Mouse (Mus musculus) midbrain, postnatal 0 days (tissue): ENCODE measurements around the gene Maml3. TPM values are rescaled to one million over a fixed set of nuclear protein-coding genes. Genes with fewer than 3 reads are reported as not detected.

ENCODE experiments used
- ATAC-seq: fragments of 200-750 bp; cut with Nextera tagmentation; 2 replicates; pipeline ENCODE4 v1.8.0; 2017; ENCODE audit warnings: moderate number of reproducible peaks, mild to moderate bottlenecking, moderate TSS enrichment, moderate library complexity; ENCODE audit not compliant: low FRiP score
- DNase-seq: peaks from one replicate; pipeline ENCODE4 v3.0.0-alpha.2; 2015; ENCODE audit warnings: low spot score
- H3K27ac ChIP-seq: fragments of 300-500 bp; sonication (generic); 2 replicates; pipeline ENCODE4 v1.5.1; 2014; ENCODE audit warnings: low read depth, mild to moderate bottlenecking, low read length, mixed read lengths
- H3K27me3 ChIP-seq: fragments of 300-500 bp; sonication (generic); 2 replicates; pipeline ENCODE4 v1.6.1; 2014; ENCODE audit warnings: low read length, control low read depth, mixed read lengths; ENCODE audit not compliant: insufficient read depth
- H3K36me3 ChIP-seq: fragments of 300-500 bp; sonication (generic); 2 replicates; pipeline ENCODE4 v1.6.1; 2014; ENCODE audit warnings: low read length, control low read depth, mixed read lengths; ENCODE audit not compliant: insufficient read depth
- H3K4me1 ChIP-seq: fragments of 300-500 bp; sonication (generic); 2 replicates; pipeline ENCODE4 v1.6.1; 2014; ENCODE audit warnings: mild to moderate bottlenecking, control low read depth, antibody characterized with exemption, low read length, mixed read lengths; ENCODE audit not compliant: insufficient read depth
- H3K4me2 ChIP-seq: fragments of 300-500 bp; sonication (generic); 2 replicates; pipeline ENCODE4 v1.6.1; 2014; ENCODE audit warnings: low read depth, mild to moderate bottlenecking, low read length, mixed read lengths; ENCODE audit not compliant: poor library complexity, severe bottlenecking
- H3K4me3 ChIP-seq: fragments of 300-500 bp; sonication (generic); 2 replicates; pipeline ENCODE4 v1.5.1; 2014; ENCODE audit warnings: low read depth, mild to moderate bottlenecking, low read length, moderate library complexity
- H3K9ac ChIP-seq: fragments of 300-500 bp; sonication (generic); replicated peaks from 2 replicates; pipeline ENCODE4 v1.6.1; 2014; ENCODE audit warnings: mild to moderate bottlenecking, low read length, moderate library complexity, mixed read lengths; ENCODE audit not compliant: poor library complexity, severe bottlenecking
- H3K9me3 ChIP-seq: fragments of 300-500 bp; sonication (generic); 2 replicates; pipeline ENCODE4 v1.6.1; 2016; ENCODE audit warnings: low read length, control low read depth
- CTCF ChIP-seq: IDR thresholded peaks from 2 replicates; pipeline ENCODE4 v1.5.1; 2016; ENCODE audit warnings: antibody characterized with exemption, mild to moderate bottlenecking
- WGBS: fragments of 180-500 bp; shearing (Covaris S2); extraction: QIAGEN DNeasy Blood & Tissue Kit; methylation state at CpG from one replicate; pipeline ENCODE4 v1.1.7; 2014; 5-methylcytosine and 5-hydroxymethylcytosine counted together
- polyA plus RNA-seq: library from polyadenylated mRNA; unstranded; fragments of >200 nt; fragmentation: Nextera tagmentation; extraction: Ambion mirVana; gene quantifications from 2 replicates; pipeline ENCODE4 v1.2.1, GENCODE M21; 2015
- total RNA-seq: library from RNA; depleted of rRNA; stranded (reverse); fragments of >200 nt; gene quantifications from 2 replicates; pipeline ENCODE4 v1.2.3, GENCODE M21; 2014

Gene Maml3
- total and polyA plus RNA-seq, 2 experiments from 2014 or later, result 3.9 to 20.2 TPM

GRCm38 (mm10) chr3:51647356-51647755 lies 457.5 kb downstream of the Maml3 start:
- Histone ChIP-seq H3K27ac (no peak overlapping the region), H3K4me1 (no peaks in the 10 kb centered on the region), H3K9ac (no peak overlapping the region), H3K27me3 (no peaks in the 10 kb centered on the region), H3K4me2 (no peak overlapping the region), H3K4me3 (no peak overlapping the region), H3K36me3 (no peaks in the 10 kb centered on the region), H3K9me3 (no peaks in the 10 kb centered on the region)
- no peak for ATAC-seq
- no peak for TF ChIP-seq CTCF
- DNase-seq, result no peak
- 88% methylated on average over 4 of the region's 4 CpGs for WGBS

- Histone ChIP-seq H3K36me3 (no peaks in the 10 kb centered on the region), H3K4me1 (no peaks in the 10 kb centered on the region), H3K27ac (no peak overlapping the region), H3K4me3 (no peak overlapping the region), H3K4me2 (no peak overlapping the region), H3K9me3 (no peaks in the 10 kb centered on the region), H3K9ac (no peak overlapping the region), H3K27me3 (no peaks in the 10 kb centered on the region)
- no peak for TF ChIP-seq CTCF
- WGBS, result 81% methylated on average over 10 of the region's 10 CpGs
- DNase-seq (no peak), ATAC-seq (no peak)
Observed at GRCm38 (mm10) chr3:51646301-51646700, 458.6 kb downstream of the Maml3 start.

- ATAC-seq (no peak), DNase-seq (no peak)
- Histone ChIP-seq H3K36me3 (no peaks in the 10 kb centered on the region), H3K4me2 (no peak overlapping the region), H3K4me1 (no peaks in the 10 kb centered on the region), H3K27me3 (no peaks in the 10 kb centered on the region), H3K9me3 (no peaks in the 10 kb centered on the region), H3K9ac (no peak overlapping the region), H3K27ac (no peak overlapping the region), H3K4me3 (no peak overlapping the region)
- 91% methylated on average over 6 of the region's 6 CpGs for WGBS
- no peak for TF ChIP-seq CTCF
Observed at GRCm38 (mm10) chr3:51645484-51645883, 459.4 kb downstream of the Maml3 start.

- Histone ChIP-seq H3K27ac (no peak overlapping the region), H3K27me3 (no peaks in the 10 kb centered on the region), H3K36me3 (no peaks in the 10 kb centered on the region), H3K4me1 (no peaks in the 10 kb centered on the region), H3K4me3 (no peak overlapping the region), H3K9ac (no peak overlapping the region), H3K9me3 (no peaks in the 10 kb centered on the region), H3K4me2 (no peak overlapping the region)
- no peak for ATAC-seq
- TF ChIP-seq CTCF, result no peak
- 94% methylated on average over 6 of the region's 6 CpGs for WGBS
- no peak for DNase-seq
Observed at GRCm38 (mm10) chr3:51638260-51638659, 466.6 kb downstream of the Maml3 start.

GRCm38 (mm10) chr3:51637326-51637725 lies 467.6 kb downstream of the Maml3 start:
- Histone ChIP-seq H3K4me3 (no peak overlapping the region), H3K4me1 (no peaks in the 10 kb centered on the region), H3K36me3 (no peaks in the 10 kb centered on the region), H3K9ac (no peak overlapping the region), H3K27me3 (no peaks in the 10 kb centered on the region), H3K27ac (no peak overlapping the region), H3K9me3 (no peaks in the 10 kb centered on the region), H3K4me2 (no peak overlapping the region)
- ATAC-seq (no peak), DNase-seq (no peak)
- TF ChIP-seq CTCF, result no peak
- WGBS, result 93% methylated on average over 6 of the region's 6 CpGs

- H3K27me3 ChIP-seq, result no peaks in the 10 kb centered on the region
- no peaks in the 10 kb centered on the region for H3K4me1 ChIP-seq
- H3K36me3 ChIP-seq, result no peaks in the 10 kb centered on the region
- no peak overlapping the region for H3K4me2 ChIP-seq
- H3K4me3 ChIP-seq, result no peak overlapping the region
- WGBS, result 89% methylated on average over 20 of the region's 20 CpGs
- ATAC-seq (no peak), DNase-seq (no peak)
- no peaks in the 10 kb centered on the region for H3K9me3 ChIP-seq
- no peak overlapping the region for H3K9ac ChIP-seq
- no peak for TF ChIP-seq CTCF
- no peak overlapping the region for H3K27ac ChIP-seq
Observed at GRCm38 (mm10) chr3:51636700-51637099, 468.2 kb downstream of the Maml3 start.
